Mouse (Mus musculus) MEL (cell line): ENCODE results near the gene 4931409K22Rik. TPM values are rescaled to one million over a fixed set of nuclear protein-coding genes. Genes with fewer than 3 reads are reported as not detected.

Experiments
- DNase-seq: peaks from one replicate; pipeline ENCODE4 v3.0.0; 2011; ENCODE audit warnings: low read depth, low spot score
- H3K27ac ChIP-seq: 2 replicates; pipeline ENCODE4 v1.5.1; 2012; ENCODE audit warnings: low read depth, mild to moderate bottlenecking, control low read depth, low read length, moderate library complexity; ENCODE audit not compliant: control insufficient read depth
- H3K27me3 ChIP-seq, 2 experiments: fragments of 150-350 bp in 1 of 2; sonication (generic) in 1 of 2; 2 replicates each; pipeline ENCODE4 v1.6.1; 2012; ENCODE audit warnings: low read length in 2 of 2, mild to moderate bottlenecking in 2 of 2, improper control_type of control experiment in 1 of 2, moderate library complexity in 1 of 2; ENCODE audit not compliant: insufficient read depth in 2 of 2, control insufficient read depth in 1 of 2
- H3K36me3 ChIP-seq, 2 experiments: 2 replicates each; pipeline ENCODE4 v1.6.1; 2012 to 2014; ENCODE audit warnings: low read length in 2 of 2, improper control_type of control experiment in 1 of 2, inconsistent platforms in 1 of 2, mild to moderate bottlenecking in 1 of 2; ENCODE audit not compliant: insufficient read depth in 2 of 2, control insufficient read depth in 1 of 2
- H3K4me1 ChIP-seq, 2 experiments: fragments of 150-350 bp in 1 of 2; sonication (generic) in 1 of 2; 2 replicates each; pipeline ENCODE4 v1.6.1; 2012; ENCODE audit warnings: low read length in 2 of 2, improper control_type of control experiment in 1 of 2, mild to moderate bottlenecking in 1 of 2; ENCODE audit not compliant: insufficient read depth in 2 of 2, control insufficient read depth in 1 of 2
- H3K4me3 ChIP-seq, 2 experiments: fragments of 150-350 bp in 1 of 2; sonication (generic) in 1 of 2; 2 replicates each; pipeline ENCODE4 v1.5.1; 2012; ENCODE audit warnings: low read depth in 2 of 2, low read length in 2 of 2, mild to moderate bottlenecking in 2 of 2, moderate library complexity in 2 of 2, control low read depth in 1 of 2, improper control_type of control experiment in 1 of 2; ENCODE audit not compliant: control insufficient read depth in 1 of 2, insufficient read depth in 1 of 2
- H3K79me2 ChIP-seq: 2 replicates; pipeline ENCODE4 v1.6.1; 2012; ENCODE audit warnings: mild to moderate bottlenecking, low read length, moderate library complexity; ENCODE audit not compliant: control insufficient read depth, poor library complexity, insufficient read depth
- H3K9ac ChIP-seq: 2 replicates; pipeline ENCODE4 v1.6.1; 2012; ENCODE audit warnings: low read depth, mild to moderate bottlenecking, control low read depth, low read length, moderate library complexity; ENCODE audit not compliant: control insufficient read depth, poor library complexity, severe bottlenecking
- H3K9me3 ChIP-seq: fragments of 150-350 bp; sonication (generic); replicated peaks from 2 replicates; pipeline ENCODE4 v1.6.1; 2012; ENCODE audit warnings: mild to moderate bottlenecking, low read length, improper control_type of control experiment, moderate library complexity; ENCODE audit not compliant: insufficient read depth
- BHLHE40 ChIP-seq: IDR thresholded peaks from 2 replicates; pipeline ENCODE4 v1.6.1; 2012; ENCODE audit warnings: low read depth, mild to moderate bottlenecking, inconsistent platforms, low read length, improper control_type of control experiment, borderline replicate concordance
- CHD1 ChIP-seq: IDR thresholded peaks from 2 replicates; pipeline ENCODE4 v1.6.1; 2012; ENCODE audit warnings: low read depth, mild to moderate bottlenecking, inconsistent platforms, low read length, improper control_type of control experiment
- E2F4 ChIP-seq: IDR thresholded peaks from 2 replicates; pipeline ENCODE4 v1.6.1; 2011; ENCODE audit warnings: low read depth, low read length, improper control_type of control experiment, borderline replicate concordance
- EP300 ChIP-seq, 2 experiments: IDR thresholded peaks; 2 replicates each; pipeline ENCODE4 v1.6.1; 2011; ENCODE audit warnings: improper control_type of control experiment in 2 of 2, low read length in 2 of 2, low read depth in 1 of 2, mild to moderate bottlenecking in 1 of 2
- ETS1 ChIP-seq: IDR thresholded peaks from 2 replicates; pipeline ENCODE4 v1.6.1; 2012; ENCODE audit warnings: low read depth, mild to moderate bottlenecking, inconsistent platforms, low read length, improper control_type of control experiment, moderate library complexity
- GABPA ChIP-seq: IDR thresholded peaks from 2 replicates; pipeline ENCODE4 v1.6.1; 2012; ENCODE audit warnings: low read depth, mild to moderate bottlenecking, inconsistent platforms, low read length, improper control_type of control experiment, moderate library complexity
- JUND ChIP-seq: IDR thresholded peaks from 2 replicates; pipeline ENCODE4 v1.6.1; 2011; ENCODE audit warnings: low read depth, mild to moderate bottlenecking, improper control_type of control experiment, low read length
- MAFK ChIP-seq: IDR thresholded peaks from 2 replicates; pipeline ENCODE4 v1.6.1; 2011; ENCODE audit warnings: low read depth, mild to moderate bottlenecking, low read length, improper control_type of control experiment, borderline replicate concordance
- MEF2A ChIP-seq: IDR thresholded peaks from 2 replicates; pipeline ENCODE4 v1.6.1; 2014; ENCODE audit warnings: low read depth, mild to moderate bottlenecking, inconsistent platforms, low read length, improper control_type of control experiment; ENCODE audit not compliant: poor library complexity, insufficient replicate concordance, severe bottlenecking; ENCODE audit errors: extremely low read depth
- MYC ChIP-seq: IDR thresholded peaks from 2 replicates; pipeline ENCODE4 v1.6.1; 2011; ENCODE audit warnings: low read depth, mild to moderate bottlenecking, low read length, improper control_type of control experiment, moderate library complexity
- NELFE ChIP-seq: IDR thresholded peaks from 2 replicates; pipeline ENCODE4 v1.6.1; 2011; ENCODE audit warnings: low read depth, low read length, improper control_type of control experiment
- POLR2AphosphoS5 ChIP-seq: IDR thresholded peaks from 2 replicates; pipeline ENCODE4 v1.6.1; 2012; ENCODE audit warnings: low read depth, borderline replicate concordance, mild to moderate bottlenecking, inconsistent platforms, low read length, moderate library complexity, mixed read lengths
- RAD21 ChIP-seq: IDR thresholded peaks from 2 replicates; pipeline ENCODE4 v1.6.1; 2011; ENCODE audit warnings: mild to moderate bottlenecking, low read depth, low read length, improper control_type of control experiment
- SMC3 ChIP-seq: IDR thresholded peaks from 2 replicates; pipeline ENCODE4 v1.6.1; 2011; ENCODE audit warnings: low read depth, low read length, improper control_type of control experiment
- TBP ChIP-seq: IDR thresholded peaks from 2 replicates; pipeline ENCODE4 v1.8.0; 2011; ENCODE audit warnings: low read depth, low read length, improper control_type of control experiment
- TCF12 ChIP-seq: IDR thresholded peaks from 2 replicates; pipeline ENCODE4 v1.6.1; 2014; ENCODE audit warnings: low read depth, mild to moderate bottlenecking, inconsistent platforms, low read length, improper control_type of control experiment, moderate library complexity
- USF1 ChIP-seq: IDR thresholded peaks from 2 replicates; pipeline ENCODE4 v1.6.1; 2014; ENCODE audit warnings: low read depth, mild to moderate bottlenecking, inconsistent platforms, low read length, improper control_type of control experiment, moderate library complexity
- USF2 ChIP-seq, 2 experiments: IDR thresholded peaks; 2 replicates each; pipeline ENCODE4 v1.6.1; 2011 to 2012; ENCODE audit warnings: improper control_type of control experiment in 2 of 2, low read length in 2 of 2, borderline replicate concordance in 1 of 2, inconsistent platforms in 1 of 2, low read depth in 1 of 2, mild to moderate bottlenecking in 1 of 2; ENCODE audit not compliant: insufficient read depth in 1 of 2
- ZKSCAN1 ChIP-seq: IDR thresholded peaks from 2 replicates; pipeline ENCODE4 v1.6.1; 2012; ENCODE audit warnings: low read depth, mild to moderate bottlenecking, inconsistent platforms, low read length, improper control_type of control experiment, moderate library complexity
- ZMIZ1 ChIP-seq: IDR thresholded peaks from 2 replicates; pipeline ENCODE4 v1.6.1; 2012; ENCODE audit warnings: low read depth, mild to moderate bottlenecking, inconsistent platforms, low read length, improper control_type of control experiment, moderate library complexity
- ZNF384 ChIP-seq: IDR thresholded peaks from 2 replicates; pipeline ENCODE4 v1.6.1; 2012; ENCODE audit warnings: low read depth, mild to moderate bottlenecking, inconsistent platforms, low read length, improper control_type of control experiment
- polyA plus RNA-seq, 2 experiments: library from polyadenylated mRNA; stranded (reverse) in 1 of 2; unstranded in 1 of 2; fragments of >175 nt in 1 of 2; fragments of >200 nt in 1 of 2; gene quantifications; 2 replicates each; pipeline versions ENCODE4 v1.2.1 to v1.2.4; 2012; ENCODE audit warnings: low replicate concordance in 2 of 2, low read depth in 1 of 2; ENCODE audit not compliant: insufficient read length in 2 of 2, insufficient read depth in 1 of 2, missing spikeins in 1 of 2
- total RNA-seq: library from RNA; depleted of rRNA; stranded (reverse); fragments of 300-350 nt; gene quantifications from 2 replicates; pipeline ENCODE4 v1.2.3, GENCODE M21; 2012

Gene 4931409K22Rik
- total and polyA plus RNA-seq, 3 experiments: not detected

DNA sequence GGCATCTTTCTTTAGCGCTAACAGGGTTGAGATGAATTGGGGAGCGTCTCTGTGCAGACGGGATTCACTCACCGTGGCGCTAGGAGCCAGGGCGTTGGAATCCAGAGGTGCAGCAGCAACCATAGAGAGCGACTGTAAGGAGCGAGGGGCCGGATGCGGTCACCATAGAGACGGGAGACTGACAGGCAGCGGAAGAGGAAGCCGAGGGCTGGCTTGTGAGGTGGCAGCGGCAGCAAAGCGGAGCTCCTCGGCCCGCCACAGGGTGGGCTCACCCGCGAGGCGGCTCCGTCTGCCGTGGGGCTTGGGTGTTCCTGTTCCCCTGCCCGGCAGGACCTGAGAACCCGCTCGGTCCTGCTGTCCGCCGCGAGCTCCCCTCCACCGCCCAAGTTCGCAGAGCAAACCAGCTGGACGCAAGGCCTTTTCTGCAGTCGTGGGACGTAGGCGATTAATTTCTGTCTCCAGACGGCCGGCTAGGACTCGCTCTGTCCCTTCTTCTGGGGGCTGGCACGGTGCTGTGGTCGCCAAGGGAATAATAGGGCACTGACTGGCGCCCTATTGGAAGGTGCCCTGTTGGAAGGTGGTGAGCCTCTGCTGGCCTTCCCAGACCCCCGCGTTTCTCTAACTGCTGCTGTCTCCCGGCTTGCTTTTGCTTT lies 30.1 kb upstream of the 4931409K22Rik start, which contains the start of gene Chpf2 (continued):
- TF ChIP-seq USF1: no peak
- no peak for TF ChIP-seq ETS1
- TF ChIP-seq MAFK: no peak
- 0 out of 4 replicates have a peak, but pooled peaks have one; percentile 12 to 22 for TF ChIP-seq EP300 (IDR thresholded peaks at IDR 0.05; ENCODE audit: low read depth in 1 of 2, low read length in 2 of 2)
- peak; percentile 85; the same call in 1 of the 2 replicates for TF ChIP-seq TBP
- TF ChIP-seq USF2 (IDR thresholded peaks at IDR 0.05; ENCODE audit: borderline replicate concordance in 1 of 2, insufficient read depth in 1 of 2, low read depth in 1 of 2, low read length in 2 of 2): no peak
- 0 out of 2 replicates have a peak, but pooled peaks have one; percentile 32 for TF ChIP-seq E2F4
- TF ChIP-seq TCF12: peak; percentile 73
- no peak for TF ChIP-seq SMC3
- 0 out of 2 replicates have a peak, but pooled peaks have one; percentile 59 for TF ChIP-seq POLR2AphosphoS5
- TF ChIP-seq CHD1: 0 out of 2 replicates have a peak, but pooled peaks have one; percentile 50
- TF ChIP-seq ZMIZ1: no peak; the same call in 1 of the 2 replicates
- TF ChIP-seq ZNF384: no peak
- TF ChIP-seq RAD21: no peak

DNA sequence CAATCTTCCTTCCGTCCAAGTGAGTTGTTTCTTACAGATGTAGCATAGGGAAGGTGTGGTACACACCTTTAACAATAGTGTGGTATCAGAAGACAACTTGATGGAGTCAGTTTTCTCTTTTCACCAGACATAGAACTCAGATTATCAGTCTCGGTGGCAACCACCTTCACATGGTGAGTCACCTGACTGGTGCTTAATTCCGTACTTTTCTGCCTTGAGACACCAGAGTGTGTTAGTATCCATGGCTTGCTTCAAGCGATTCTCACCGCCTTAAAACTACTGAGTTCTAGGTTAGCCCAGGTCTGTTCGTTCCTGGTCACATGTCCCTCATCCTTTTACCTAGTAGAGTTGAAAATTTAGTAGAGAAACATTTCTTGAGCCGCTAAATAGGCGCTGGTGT lies 29.5 kb upstream of the 4931409K22Rik start:
- peak overlapping the region; percentile 72 for H3K27ac ChIP-seq
- no peaks in the 10 kb centered on the region for H3K9me3 ChIP-seq

More for the DNA sequence above, 29.5 kb upstream of the 4931409K22Rik start:
- H3K4me3 ChIP-seq: peak overlapping the region; percentile 86 to 91
- no peak for TF ChIP-seq ZKSCAN1
- no peak for TF ChIP-seq GABPA
- TF ChIP-seq MYC: 0 out of 2 replicates have a peak, but pooled peaks have one; percentile 42
- TF ChIP-seq TBP: no peak
- peak; percentile 53; the same call in 1 of the 2 replicates for TF ChIP-seq BHLHE40
- 0 out of 4 replicates have a peak, but pooled peaks of 1 of the 2 experiments have one; percentile 22 for TF ChIP-seq EP300 (IDR thresholded peaks at IDR 0.05; ENCODE audit: low read depth in 1 of 2, low read length in 2 of 2)
- no peak for TF ChIP-seq NELFE
- peak; percentile 89 for TF ChIP-seq USF1
- no peak for TF ChIP-seq E2F4
- no peak for TF ChIP-seq POLR2AphosphoS5
- no peak for TF ChIP-seq ZNF384
- no peak for TF ChIP-seq JUND
- TF ChIP-seq MEF2A: no peak
- TF ChIP-seq USF2 (IDR thresholded peaks at IDR 0.05; ENCODE audit: borderline replicate concordance in 1 of 2, insufficient read depth in 1 of 2, low read depth in 1 of 2, low read length in 2 of 2): peak in 1 of 2 experiments; percentile 61; a peak in 1 of 4 replicates
- peak; percentile 77 for DNase-seq
- no peaks in the 10 kb centered on the region for H3K27me3 ChIP-seq
- H3K79me2 ChIP-seq: peaks cover 28% of the 10 kb centered on the region
- H3K4me1 ChIP-seq: peaks cover 3 to 14% of the 10 kb centered on the region in 2 experiments
- peaks cover 7 to 8% of the 10 kb centered on the region in 2 experiments; a peak in 3 of 4 replicates for H3K36me3 ChIP-seq
- peak overlapping the region; percentile 90 for H3K9ac ChIP-seq
